Mouse (Mus musculus) spleen, adult 2 months (tissue): ENCODE data around the gene Pdcd1lg2.

Source experiments
- CTCF ChIP-seq: fragments of 200-500 bp; IDR thresholded peaks from 2 replicates; pipeline ENCODE4 v1.5.1; 2011; ENCODE audit warnings: mild to moderate bottlenecking, inconsistent platforms; ENCODE audit not compliant: insufficient read depth, insufficient read length, insufficient replicate concordance; ENCODE audit errors: extremely low read depth
- POLR2A ChIP-seq: fragments of 200-500 bp; IDR thresholded peaks from 2 replicates; pipeline ENCODE4 v1.6.1; 2011; ENCODE audit warnings: low read depth, low read length, inconsistent platforms

GRCm38 (mm10) chr19:29394721-29395120 is 16.0 kb upstream of the Pdcd1lg2 start:
- no peak for TF ChIP-seq CTCF
- no peak for TF ChIP-seq POLR2A
